Mouse (Mus musculus) spleen, embryonic (tissue): ENCODE measurements around the gene Olfr729.

ENCODE experiments used
- CTCF ChIA-PET: fragments of 350-600 bp; sonication (Branson Sonifier 250); formaldehyde crosslinking; loops from one replicate; lab custom pipeline; 2022; lab: Charles Lee

Gene Olfr729

GRCm38 (mm10) chr14:50152810-50153209, at the start of gene Olfr729:
TSS of gene Olfr729 (minus strand) at chr14:50152910.
- CTCF ChIA-PET, result no interaction called here

- CTCF ChIA-PET, result no interaction called here
These were observed 35.4 kb upstream of the Olfr729 start, which contains the start of gene Olfr730 for GRCm38 (mm10) chr14:50188098-50188497. TSS of gene Olfr730 (minus strand) at chr14:50188198.

- CTCF ChIA-PET, result no interaction called here
These were observed 10.1 kb downstream of the Olfr729 start, which contains the start of gene Olfr728 for GRCm38 (mm10) chr14:50142580-50142979. TSS of gene Olfr728 (minus strand) at chr14:50142680.

- CTCF ChIA-PET, result no interaction called here
These were observed 29.8 kb downstream of the Olfr729 start, which contains the start of gene Olfr727 for GRCm38 (mm10) chr14:50122886-50123285. TSS of gene Olfr727 (plus strand) at chr14:50123186.
